Mouse (Mus musculus) mature B cell (primary cell): ENCODE measurements around the gene Shisa3.

Experiments used
- in situ Hi-C: fragments of 300-500 bp; cut with MboI; formaldehyde crosslinking; loops from 2 replicates; pipeline ENCODE4 v1.14.3; 2019

Gene Shisa3

GRCm38 (mm10) chr5:67633138-67633782 lies 25.6 kb downstream of the Shisa3 start:
- in situ Hi-C loops, result no loop called here

- in situ Hi-C loops, result no loop called here
These were observed 26.2 kb downstream of the Shisa3 start for GRCm38 (mm10) chr5:67633831-67634268.

DNA sequence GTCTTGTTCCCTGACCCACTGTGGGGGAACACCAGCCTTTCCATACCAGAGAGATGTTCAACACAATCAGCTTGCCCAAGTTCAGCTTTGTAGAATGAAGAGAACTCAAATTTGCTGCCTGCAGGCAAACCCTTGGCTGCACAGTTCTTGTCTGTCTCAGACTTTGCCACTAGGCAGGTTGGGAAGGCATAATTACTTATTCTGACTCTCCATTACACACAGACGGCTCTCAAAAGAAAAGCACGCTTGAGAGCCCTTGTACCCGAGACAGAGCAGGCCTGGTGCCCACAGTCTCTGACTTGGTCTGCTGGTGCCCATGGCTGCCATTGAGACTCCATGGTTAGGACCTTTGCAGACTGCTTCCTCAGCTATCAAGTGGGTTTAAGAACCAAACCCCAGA lies 26.7 kb downstream of the Shisa3 start:
- in situ Hi-C loops, result no loop called here

- in situ Hi-C loops, result no loop called here
These were observed 33.1 kb downstream of the Shisa3 start for GRCm38 (mm10) chr5:67640596-67641312.

GRCm38 (mm10) chr5:67641406-67642120 lies 33.9 kb downstream of the Shisa3 start:
- in situ Hi-C loops, result no loop called here

DNA sequence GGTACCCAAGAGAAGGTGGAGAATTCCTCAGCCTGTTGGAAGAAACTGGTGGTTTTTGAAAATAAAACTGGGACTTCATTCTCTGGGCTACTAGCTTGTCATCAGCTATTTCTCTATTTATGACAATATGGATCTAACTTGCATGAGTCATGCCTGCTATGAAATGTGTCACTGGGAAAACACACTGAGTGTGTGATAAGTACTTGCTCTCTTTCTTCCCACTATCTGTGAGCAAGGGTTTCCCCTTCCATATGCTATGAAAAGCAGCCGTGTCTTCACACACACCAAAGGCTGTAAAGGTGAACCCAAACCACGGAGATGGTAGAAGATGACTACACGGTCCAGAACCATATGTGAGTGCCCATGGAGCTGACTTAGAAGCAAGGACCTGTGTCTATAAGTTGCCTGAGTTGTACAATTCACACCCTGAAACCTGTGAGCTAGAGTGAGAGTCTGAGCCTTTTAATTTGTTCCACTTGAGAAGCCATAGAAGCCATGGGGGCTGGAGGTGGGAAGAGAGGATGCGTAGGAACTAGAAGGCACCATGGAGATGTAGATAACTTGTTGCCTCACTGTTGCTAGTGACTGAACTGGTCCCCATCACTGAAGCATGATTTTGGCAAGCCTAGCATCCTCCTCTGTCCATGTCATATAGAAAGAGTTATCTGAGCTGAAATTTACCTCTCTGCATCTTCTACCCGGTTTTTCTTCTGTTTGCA lies 36.0 kb downstream of the Shisa3 start:
- in situ Hi-C loops, result no loop called here

- in situ Hi-C loops, result no loop called here
These were observed 39.3 kb downstream of the Shisa3 start for GRCm38 (mm10) chr5:67646756-67647529.

GRCm38 (mm10) chr5:67647568-67647967 lies 39.9 kb downstream of the Shisa3 start:
- in situ Hi-C loops, result no loop called here

- in situ Hi-C loops, result no loop called here
These were observed 41.5 kb downstream of the Shisa3 start for GRCm38 (mm10) chr5:67649156-67649555.

DNA sequence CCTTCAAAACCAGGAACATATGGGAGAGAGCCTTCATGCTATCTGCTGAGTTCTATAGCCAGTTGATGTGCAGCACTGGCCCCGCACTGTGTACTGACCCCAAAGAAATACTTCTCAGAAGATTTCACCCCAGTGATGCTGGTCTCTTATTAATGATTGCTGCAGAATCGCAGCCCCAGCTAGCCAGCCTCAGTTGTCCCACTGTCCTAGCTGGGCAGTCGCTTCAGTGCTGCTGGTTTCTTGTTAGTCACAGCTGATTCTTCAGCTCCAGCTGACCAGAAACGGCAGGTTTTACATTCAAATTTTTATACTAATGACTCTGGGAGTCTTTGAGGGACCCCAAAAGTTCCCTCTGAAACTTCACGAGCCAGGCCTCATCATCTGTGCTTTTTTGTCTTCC lies 42.3 kb downstream of the Shisa3 start:
- in situ Hi-C loops, result no loop called here

DNA sequence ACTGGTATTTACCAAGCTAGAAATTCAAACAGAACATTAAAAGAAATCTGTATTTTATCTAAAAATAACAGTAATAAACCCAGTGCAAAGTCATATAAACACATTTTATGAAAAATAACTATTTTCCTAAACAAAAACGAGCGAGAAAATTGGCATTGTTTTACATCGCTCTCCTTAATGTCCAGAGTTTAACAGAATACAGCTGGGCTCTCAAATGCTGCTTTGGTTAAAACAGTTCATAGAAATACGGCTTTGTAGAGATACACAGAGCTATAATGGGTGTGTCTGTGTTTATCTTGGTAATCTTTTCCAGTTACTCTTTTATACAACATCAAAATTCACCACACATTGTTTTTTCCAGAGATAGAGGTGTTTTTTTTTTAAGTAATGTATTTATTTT lies 44.8 kb downstream of the Shisa3 start:
- in situ Hi-C loops, result no loop called here

DNA sequence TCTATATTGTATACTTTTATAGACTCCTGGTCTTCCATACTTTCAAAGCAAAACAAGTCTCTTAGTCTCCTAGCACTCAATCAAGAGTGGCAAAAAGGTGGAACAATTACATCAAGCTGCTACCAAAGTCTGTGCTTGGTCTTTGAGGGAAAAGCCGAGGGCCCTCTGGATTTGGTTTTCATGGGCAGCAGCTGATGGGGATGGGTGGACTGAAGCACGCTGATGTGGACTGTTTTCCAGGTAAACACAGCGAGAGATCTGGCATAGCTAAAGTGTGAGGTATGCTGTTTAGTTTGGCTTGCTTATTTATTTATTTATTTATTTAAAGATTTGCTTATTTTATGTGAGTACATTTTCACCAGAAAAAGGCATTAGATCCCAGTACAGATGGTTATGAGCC lies 45.9 kb downstream of the Shisa3 start:
- in situ Hi-C loops, result no loop called here

GRCm38 (mm10) chr5:67654572-67654971 lies 46.9 kb downstream of the Shisa3 start:
- in situ Hi-C loops, result no loop called here

DNA sequence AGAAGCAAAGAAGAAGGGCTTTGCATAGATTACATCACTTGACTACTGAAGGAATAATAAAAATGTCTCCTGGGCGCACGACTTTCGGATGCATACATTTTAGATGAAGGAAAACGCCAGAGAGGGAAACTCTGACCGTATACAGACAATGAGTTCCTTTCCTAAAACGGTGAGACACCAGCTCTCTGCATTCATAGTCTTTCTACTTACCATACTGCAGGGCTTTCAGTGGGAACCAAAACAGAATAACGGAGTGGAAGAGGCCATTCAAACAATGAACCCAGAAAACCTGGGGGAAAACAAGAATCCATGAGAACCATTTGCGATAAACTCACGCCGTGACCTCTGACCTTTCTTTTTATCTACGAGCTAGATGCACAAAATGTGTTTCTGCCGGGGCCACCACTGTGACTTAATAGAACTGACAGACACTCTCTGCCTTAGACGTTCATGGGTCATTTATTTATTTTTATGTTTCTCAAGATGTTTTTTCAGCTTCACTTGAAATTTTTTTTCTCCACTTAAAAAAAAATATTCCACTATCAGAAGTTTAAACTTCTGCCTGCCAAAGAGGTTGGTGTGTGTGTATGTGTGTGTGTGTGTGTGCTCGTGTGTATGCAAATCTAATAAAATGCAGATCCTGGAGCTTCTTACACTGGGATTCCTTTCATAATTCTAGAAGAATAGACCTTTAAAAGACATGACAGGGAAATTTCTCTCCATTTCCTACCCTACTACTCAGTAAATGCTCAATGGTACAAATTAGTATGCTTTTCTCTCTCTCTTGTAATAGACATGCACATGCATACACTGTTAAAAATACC lies 48.2 kb downstream of the Shisa3 start:
- in situ Hi-C loops, result no loop called here

GRCm38 (mm10) chr5:67656821-67657259 lies 49.2 kb downstream of the Shisa3 start:
- in situ Hi-C loops, result no loop called here

DNA sequence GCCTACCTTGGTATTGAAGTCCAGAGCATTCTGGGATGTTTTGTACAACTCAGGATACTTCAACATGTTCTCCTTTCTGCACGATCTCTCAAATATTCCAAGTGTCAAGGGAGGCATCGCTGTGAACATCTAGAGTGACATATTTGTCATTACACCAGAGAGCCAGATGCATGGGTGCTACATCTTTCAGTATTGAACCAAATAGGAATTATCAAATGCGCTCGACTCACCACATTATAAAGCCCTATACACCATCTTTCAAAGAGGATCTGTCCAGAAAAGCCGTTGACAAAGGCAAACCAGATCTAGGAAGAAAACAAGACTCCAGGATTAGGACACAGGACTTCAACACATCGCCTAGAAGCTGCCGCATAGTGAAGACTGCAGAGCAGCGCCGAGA lies 52.2 kb downstream of the Shisa3 start:
- in situ Hi-C loops, result no loop called here

DNA sequence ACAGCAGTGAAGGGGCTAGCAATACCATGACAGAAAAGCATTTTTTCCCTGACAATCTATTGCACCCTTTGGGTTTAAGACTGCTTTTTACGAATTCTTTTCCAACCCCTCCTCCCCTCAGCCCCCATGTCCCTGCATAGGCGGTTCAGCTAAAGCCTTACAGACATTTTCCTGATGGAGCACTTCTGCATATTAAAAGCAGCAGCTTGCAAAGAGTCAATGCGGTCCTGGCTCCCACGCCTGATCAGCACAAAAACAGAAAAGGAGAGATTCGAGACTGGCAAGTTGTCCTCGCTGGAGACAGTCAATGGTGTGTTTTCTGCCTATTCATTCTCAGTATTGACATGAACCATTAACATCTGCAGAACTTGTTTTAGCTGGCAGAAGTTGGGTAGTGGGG lies 55.0 kb downstream of the Shisa3 start:
- in situ Hi-C loops, result no loop called here

DNA sequence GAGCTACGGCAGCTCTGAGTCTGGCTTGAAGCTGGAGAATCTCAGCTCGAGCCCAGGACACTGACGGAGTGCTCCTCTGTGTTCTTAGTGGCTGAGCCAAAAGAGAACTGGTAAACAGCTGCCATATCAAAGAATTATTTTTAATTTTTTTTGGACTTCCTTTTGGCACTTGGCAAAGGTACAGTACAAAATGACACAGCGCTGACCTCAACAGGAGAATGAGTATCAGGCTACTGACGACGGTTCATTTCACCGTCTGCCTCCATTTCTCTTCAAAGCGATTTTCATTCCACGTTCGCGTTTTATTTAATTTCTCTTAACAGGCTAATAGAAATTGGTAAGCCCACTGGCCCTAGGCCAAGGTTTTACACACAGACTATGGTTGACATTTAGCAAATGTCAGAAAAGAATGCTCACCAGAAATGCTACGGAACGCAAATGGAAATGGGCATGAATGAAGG lies 61.8 kb downstream of the Shisa3 start:
- in situ Hi-C loops, result no loop called here

DNA sequence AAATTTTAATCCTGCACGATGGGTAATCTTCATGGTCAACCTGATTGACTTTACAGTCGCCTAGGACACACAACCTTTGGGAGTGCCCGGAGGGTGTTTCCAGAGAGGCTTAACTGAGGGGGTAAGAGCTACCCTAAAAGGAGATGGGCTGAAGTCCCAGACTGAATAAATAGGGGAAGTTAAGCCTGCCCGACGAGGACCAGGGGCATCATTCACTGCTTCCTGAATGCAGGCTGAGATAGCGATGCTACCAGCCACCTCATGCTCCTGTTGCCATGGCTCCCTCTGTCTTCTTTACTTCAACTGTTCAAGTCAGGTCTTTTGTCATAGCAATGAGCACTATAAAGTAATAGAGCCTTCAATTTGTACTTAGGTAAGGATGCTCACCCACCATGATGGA lies 62.5 kb downstream of the Shisa3 start:
- in situ Hi-C loops, result no loop called here

- in situ Hi-C loops, result no loop called here
These were observed 65.3 kb downstream of the Shisa3 start for GRCm38 (mm10) chr5:67673008-67673407.
